Mouse (Mus musculus) lung, postnatal 14 days (tissue): Measurements from ENCODE around the gene Tns2.
"Not testable (repeated sequence)": the region's sequence is repeated elsewhere in the genome, so short reads cannot be mapped to it uniquely, and the experiment has no call there.

Source experiments
- DNase-seq: peaks from one replicate; pipeline ENCODE4 v3.0.0; 2021

Gene Tns2

GRCm38 (mm10) chr15:102100161-102100981 lies at the start of gene Tns2:
Gene Tns2, plus strand, starts transcription at chr15:102100413.
- DNase-seq = peak; percentile 86

GRCm38 (mm10) chr15:102051920-102052683 lies 48.1 kb upstream of the Tns2 start:
- DNase-seq = peak; percentile 31

DNA sequence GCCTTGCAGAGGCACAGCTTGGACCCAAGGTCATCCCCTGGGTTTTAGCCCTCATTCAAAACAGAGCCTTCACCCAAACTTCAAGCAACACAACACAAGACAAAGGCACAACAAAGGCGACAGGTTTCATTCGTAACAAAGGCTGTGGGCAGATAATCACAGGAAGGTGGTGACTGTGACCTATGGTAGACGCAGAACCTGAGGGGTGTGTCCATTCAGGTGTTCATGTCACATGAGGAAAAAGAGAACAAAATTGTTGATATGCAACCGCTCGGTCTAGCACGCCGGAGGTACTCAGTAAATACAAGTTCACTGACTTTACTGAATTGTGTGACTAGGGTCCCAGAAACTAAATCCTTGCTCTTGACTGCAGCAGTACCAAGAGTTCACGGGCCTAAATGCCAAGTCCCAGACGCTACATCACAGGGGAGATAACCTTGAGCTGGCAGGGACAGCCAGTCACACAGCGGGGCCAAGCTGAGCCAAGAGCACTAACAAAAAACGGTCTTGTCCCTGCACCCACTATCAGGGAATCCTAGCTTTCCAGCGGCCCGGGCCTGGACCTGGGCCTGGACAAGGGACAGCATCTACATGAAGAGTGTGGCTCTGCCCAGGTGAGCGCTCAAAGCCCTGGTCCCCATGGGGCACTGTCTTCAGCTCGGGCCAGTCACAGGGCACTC lies 43.6 kb upstream of the Tns2 start:
- no peak for DNase-seq

GRCm38 (mm10) chr15:102065661-102066325 lies 34.4 kb upstream of the Tns2 start:
- peak; percentile 98 for DNase-seq

DNA sequence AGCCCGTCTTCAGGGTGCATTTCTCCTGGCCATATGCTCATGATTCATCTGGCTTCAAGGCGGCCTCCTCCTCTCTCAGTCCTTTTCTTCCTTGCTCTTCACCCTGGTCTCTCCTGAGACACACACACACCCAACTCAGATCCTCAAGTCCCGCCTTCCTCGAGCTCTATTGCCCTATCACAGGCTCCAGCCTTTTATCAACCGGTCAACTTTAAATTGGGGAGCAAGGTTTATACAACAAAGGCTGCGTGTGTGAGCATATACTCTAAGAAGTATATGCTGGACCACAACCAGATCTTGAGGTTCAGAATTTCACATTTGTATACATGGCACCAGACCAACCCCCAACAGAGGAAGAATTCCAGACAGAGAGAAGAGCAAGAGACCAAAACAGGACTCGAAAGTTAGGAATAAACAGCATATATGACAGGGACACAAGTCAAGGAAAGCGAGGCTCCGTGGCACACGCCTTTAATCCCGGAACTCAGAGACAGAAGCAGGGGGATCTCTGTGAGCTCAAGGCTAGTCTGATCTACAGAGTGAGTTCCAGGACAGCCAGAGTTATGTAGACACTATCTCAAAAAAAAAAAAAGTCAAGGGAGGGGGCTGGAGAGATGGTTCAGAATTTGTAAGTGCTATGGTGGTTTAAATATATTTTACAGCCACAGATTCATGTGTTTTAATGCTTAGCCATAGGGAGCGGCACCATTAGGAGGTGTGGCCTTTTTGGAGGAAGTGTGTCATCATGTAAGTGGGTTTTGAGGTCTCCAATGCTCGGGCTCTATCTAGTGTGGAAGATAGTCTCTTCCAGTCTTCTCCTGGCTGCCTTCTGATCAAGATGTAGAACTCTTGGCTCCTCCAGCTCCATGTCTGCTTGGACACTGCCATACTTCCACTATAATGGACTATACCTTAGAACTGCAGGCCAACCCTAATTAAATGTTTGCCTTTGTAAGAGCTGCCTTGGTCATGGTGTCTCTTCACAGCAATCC lies 29.4 kb upstream of the Tns2 start:
- no peak for DNase-seq

DNA sequence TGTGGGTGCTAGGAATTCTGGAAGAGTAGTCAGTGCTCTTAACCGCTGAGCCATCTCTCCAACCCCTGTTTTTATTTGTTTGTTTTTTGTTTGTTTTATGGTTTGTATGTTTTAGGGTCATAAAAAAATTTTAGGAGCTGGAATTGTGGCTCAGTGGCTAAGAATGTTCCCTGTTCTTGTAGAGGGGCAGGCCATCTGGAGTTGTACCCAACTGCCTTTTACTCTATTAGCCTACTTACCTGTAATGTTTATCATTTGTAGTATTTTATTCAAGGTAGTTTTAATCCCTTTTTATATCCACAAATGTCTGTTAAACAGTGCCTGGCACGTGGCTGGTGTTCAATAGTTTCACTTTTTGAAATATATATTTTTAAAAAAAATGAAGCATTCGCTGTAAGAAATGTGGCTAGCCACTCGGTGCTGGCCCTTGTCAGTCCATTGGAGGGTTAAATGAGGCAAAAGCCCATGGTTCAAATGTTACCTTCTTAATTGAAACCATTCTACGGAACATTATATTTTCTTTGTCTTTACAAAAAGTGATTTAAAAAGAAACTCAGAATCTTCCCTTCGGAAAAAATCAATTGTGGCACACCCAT lies 27.2 kb upstream of the Tns2 start:
- DNase-seq = no peak

GRCm38 (mm10) chr15:102073559-102074069 lies 26.6 kb upstream of the Tns2 start, which contains the start of gene Eif4b:
Gene Eif4b, plus strand, starts transcription at chr15:102073773.
- DNase-seq = peak; percentile 99

DNA sequence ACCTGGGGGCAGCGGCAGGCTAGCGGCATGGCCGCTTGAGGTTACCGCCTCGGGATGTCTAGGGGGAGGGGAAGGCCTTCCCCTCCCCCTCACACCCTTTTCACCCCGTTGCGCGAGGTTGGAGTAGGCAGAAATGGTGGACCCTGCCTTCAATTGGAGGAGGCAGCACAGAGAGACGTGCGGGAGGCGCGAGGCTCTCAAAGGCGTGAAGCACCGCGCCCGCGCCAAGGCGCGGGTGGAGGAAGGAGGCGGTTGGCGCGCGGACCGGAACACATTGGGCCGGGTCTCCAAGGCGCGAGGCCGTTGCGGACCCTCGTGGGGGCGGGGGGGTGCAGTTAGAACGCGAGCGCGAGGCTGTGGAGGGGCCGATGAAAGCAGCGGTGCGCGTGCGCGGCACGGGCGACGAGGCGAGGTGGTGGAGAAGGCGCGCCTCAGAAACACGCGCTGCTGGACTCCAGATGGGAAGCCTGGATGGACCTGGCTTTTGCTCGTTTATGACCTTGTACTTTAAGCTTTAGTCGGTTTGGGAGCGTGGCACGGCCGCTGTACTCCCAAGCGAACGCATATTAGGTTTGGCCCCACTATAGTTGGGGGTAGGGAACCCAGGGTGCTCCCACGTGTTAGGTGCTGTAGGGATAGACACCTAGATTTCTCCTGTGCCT lies 26.0 kb upstream of the Tns2 start:
- peak; percentile 57 for DNase-seq

GRCm38 (mm10) chr15:102074876-102075585 lies 25.2 kb upstream of the Tns2 start:
- no peak for DNase-seq

DNA sequence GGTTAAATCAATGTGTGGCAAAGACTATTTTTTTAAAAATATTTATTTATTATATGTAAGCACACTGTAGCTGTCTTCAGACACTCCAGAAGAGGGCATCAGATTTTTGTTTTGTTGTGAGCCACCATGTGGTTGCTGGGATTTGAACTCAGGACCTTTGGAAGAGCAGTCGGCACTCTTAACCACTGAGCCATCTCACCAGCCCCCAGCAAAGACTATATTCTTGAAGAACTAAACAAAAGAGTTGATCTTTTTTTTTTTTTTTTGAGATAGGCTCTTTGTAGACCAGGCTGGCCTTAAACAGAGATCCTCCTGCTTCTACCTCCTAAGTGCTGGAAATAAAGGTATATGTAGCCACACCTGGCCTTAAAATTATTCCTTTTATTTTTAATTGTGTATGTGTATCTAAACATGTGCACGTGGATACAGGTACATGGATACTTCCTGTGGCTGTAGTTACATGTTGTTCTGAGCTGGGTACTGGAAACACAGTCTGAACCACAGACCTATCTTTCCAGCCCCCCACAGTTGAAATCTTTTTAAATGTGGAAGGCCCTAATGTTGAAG lies 23.0 kb upstream of the Tns2 start:
- DNase-seq = no peak

DNA sequence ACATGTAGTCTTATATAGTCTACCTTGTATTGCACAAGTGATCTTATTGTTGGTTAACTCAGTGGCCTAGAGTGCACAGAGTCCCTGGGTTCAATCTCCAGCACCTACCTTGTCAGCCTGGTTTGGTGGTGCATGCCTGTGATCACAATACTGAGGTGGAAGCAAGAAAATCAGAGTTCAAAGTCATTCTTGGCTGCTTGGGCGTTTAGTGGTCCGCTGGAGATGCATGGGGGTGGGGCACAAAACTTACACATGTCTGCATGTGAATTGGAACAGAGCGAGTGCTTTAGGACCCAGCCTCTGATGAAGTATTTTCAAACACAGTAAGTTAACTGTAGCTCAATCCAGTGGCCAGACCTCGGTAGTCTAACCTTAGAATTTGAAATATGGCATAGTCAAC lies 21.0 kb upstream of the Tns2 start:
- DNase-seq = no peak

DNA sequence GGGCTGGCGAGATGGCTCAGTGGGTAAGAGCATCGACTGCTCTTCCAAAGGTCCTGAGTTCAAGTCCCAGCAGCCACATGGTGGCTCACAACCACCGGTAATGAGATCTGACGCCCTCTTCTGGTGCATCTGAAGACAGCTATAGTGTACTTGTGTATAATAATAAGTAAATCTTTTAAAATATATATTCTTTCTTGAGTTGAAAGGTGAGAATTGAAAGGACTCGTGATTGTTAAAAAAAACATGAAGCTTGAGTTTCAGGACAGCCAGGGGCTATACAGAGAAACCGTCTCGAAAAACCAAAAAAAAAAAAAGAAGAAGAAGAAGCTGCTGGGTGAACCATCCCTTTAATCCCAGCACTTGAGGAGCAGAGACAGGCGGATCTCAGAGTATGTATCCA lies 20.3 kb upstream of the Tns2 start:
- DNase-seq = not testable (repeated sequence)

- no peak for DNase-seq
These were observed 19.8 kb upstream of the Tns2 start for GRCm38 (mm10) chr15:102080429-102080828.

GRCm38 (mm10) chr15:102082148-102082547 lies 18.1 kb upstream of the Tns2 start:
- no peak for DNase-seq

- DNase-seq = no peak
These were observed 17.2 kb upstream of the Tns2 start for GRCm38 (mm10) chr15:102083028-102083427.

- DNase-seq = no peak
These were observed 10.2 kb upstream of the Tns2 start for GRCm38 (mm10) chr15:102089914-102090585.

- no peak for DNase-seq
These were observed 9.0 kb upstream of the Tns2 start for GRCm38 (mm10) chr15:102091063-102091679.

DNA sequence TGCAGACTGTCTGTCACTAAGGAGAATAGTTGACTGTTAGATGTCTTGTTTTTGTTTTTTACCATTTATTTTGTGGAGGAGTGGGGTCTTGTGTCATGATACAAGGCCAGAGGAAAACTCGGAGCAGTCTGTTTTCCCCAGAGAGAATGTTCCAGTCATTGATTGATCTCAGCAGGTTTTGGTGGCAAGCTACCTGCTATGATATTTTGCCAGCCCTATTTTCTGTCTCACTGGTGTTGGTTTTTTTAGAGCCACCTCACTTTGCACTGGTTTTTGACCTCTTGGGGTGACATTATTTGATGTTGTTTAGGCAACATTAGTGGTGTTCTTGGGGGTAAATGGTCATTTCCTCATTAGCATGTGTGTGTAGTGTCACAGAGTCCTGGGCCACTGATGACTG lies 8.5 kb upstream of the Tns2 start:
- DNase-seq = no peak
